Mouse (Mus musculus) midbrain, embryonic 14.5 days (tissue): ENCODE data around the gene S100b. TPM values are rescaled to one million over a fixed set of nuclear protein-coding genes. Genes with fewer than 3 reads are reported as not detected.

Experiments used
- ATAC-seq: fragments of 200-750 bp; cut with Nextera tagmentation; 2 replicates; pipeline ENCODE4 v1.8.0; 2017; ENCODE audit warnings: moderate number of reproducible peaks, moderate library complexity; ENCODE audit not compliant: low FRiP score, low TSS enrichment
- DNase-seq: peaks from one replicate; pipeline ENCODE4 v3.0.0-alpha.2; 2015
- H3K27ac ChIP-seq: fragments of 300-500 bp; sonication (generic); replicated peaks from 2 replicates; pipeline ENCODE4 v1.5.1; 2014; ENCODE audit warnings: mild to moderate bottlenecking, low read depth, low read length, moderate library complexity
- H3K27me3 ChIP-seq: fragments of 300-500 bp; sonication (generic); 2 replicates; pipeline ENCODE4 v1.6.1; 2014; ENCODE audit warnings: low read length, control low read depth, mixed read lengths; ENCODE audit not compliant: control insufficient read depth, insufficient read depth
- H3K36me3 ChIP-seq: fragments of 300-500 bp; sonication (generic); 2 replicates; pipeline ENCODE4 v1.6.1; 2014; ENCODE audit warnings: low read length, control low read depth; ENCODE audit not compliant: control insufficient read depth, insufficient read depth
- H3K4me1 ChIP-seq: fragments of 300-500 bp; sonication (generic); 2 replicates; pipeline ENCODE4 v1.6.1; 2014; ENCODE audit warnings: mild to moderate bottlenecking, antibody characterized with exemption, low read length, control low read depth; ENCODE audit not compliant: control insufficient read depth, insufficient read depth
- H3K4me2 ChIP-seq: fragments of 300-500 bp; sonication (generic); 2 replicates; pipeline ENCODE4 v1.6.1; 2014; ENCODE audit warnings: mild to moderate bottlenecking, low read length, moderate library complexity
- H3K4me3 ChIP-seq: fragments of 300-500 bp; sonication (generic); replicated peaks from 2 replicates; pipeline ENCODE4 v1.5.1; 2014; ENCODE audit warnings: low read depth, low read length
- H3K9ac ChIP-seq: fragments of 300-500 bp; sonication (generic); replicated peaks from 2 replicates; pipeline ENCODE4 v1.6.1; 2014; ENCODE audit warnings: mild to moderate bottlenecking, low read length, moderate library complexity
- H3K9me3 ChIP-seq: fragments of 300-500 bp; sonication (generic); 2 replicates; pipeline ENCODE4 v1.6.1; 2016; ENCODE audit warnings: low read length, control low read depth, mixed read lengths; ENCODE audit not compliant: control insufficient read depth
- WGBS: fragments of 180-500 bp; shearing (Covaris S2); extraction: QIAGEN DNeasy Blood & Tissue Kit; methylation state at CpG from one replicate; pipeline ENCODE4 v1.1.7; 2014; 5-methylcytosine and 5-hydroxymethylcytosine counted together
- polyA plus RNA-seq: library from polyadenylated mRNA; unstranded; fragments of >200 nt; fragmentation: Nextera tagmentation; extraction: Ambion mirVana; gene quantifications from 2 replicates; pipeline ENCODE4 v1.2.1, GENCODE M21; 2014

S100b gene
- polyA plus RNA-seq, 1 experiment from 2014 or later: 1.1 TPM

- H3K36me3 ChIP-seq: peaks cover 28% of the 10 kb centered on the region
- H3K27me3 ChIP-seq: no peaks in the 10 kb centered on the region
- no peak overlapping the region for H3K27ac ChIP-seq
- ATAC-seq (no peak), DNase-seq (no peak)
- no peak overlapping the region for H3K4me2 ChIP-seq
- no peak overlapping the region for H3K4me3 ChIP-seq
- H3K4me1 ChIP-seq: 0 out of 2 replicates have a peak, but pooled peaks cover 4% of the 10 kb centered on the region
- no peak overlapping the region for H3K9ac ChIP-seq
- WGBS: 82% methylated on average over 1 of the region's 1 CpGs
- H3K9me3 ChIP-seq: no peaks in the 10 kb centered on the region
Observed at GRCm38 (mm10) chr10:76229627-76230026, 24.0 kb upstream of the S100b start.

GRCm38 (mm10) chr10:76237341-76238225 lies 16.1 kb upstream of the S100b start, which contains the start of gene Prmt2:
Prmt2 (minus strand) TSS chr10:76237865.
- Histone ChIP-seq H3K4me2 (peak within 1 kb of the TSS; percentile 69), H3K36me3 (0 out of 2 replicates have a peak, but pooled peaks cover 9% of the 10 kb centered on the region), H3K27ac (peak within 1 kb of the TSS; percentile 95), H3K4me3 (peak within 1 kb of the TSS; percentile 76), H3K27me3 (no peaks in the 10 kb centered on the region), H3K4me1 (peaks cover 26% of the 10 kb centered on the region), H3K9me3 (no peaks in the 10 kb centered on the region), H3K9ac (peak within 1 kb of the TSS; percentile 83)
- DNase-seq: peak; percentile 98
- under 1% methylated on average over 47 of the region's 47 CpGs for WGBS
- ATAC-seq: peak; percentile 97

GRCm38 (mm10) chr10:76239401-76239800 lies 14.3 kb upstream of the S100b start:
- Histone ChIP-seq H3K27ac (no peak overlapping the region), H3K9ac (no peak overlapping the region), H3K36me3 (0 out of 2 replicates have a peak, but pooled peaks cover 9% of the 10 kb centered on the region), H3K27me3 (no peaks in the 10 kb centered on the region), H3K4me3 (no peak overlapping the region), H3K4me2 (no peak overlapping the region), H3K4me1 (peaks cover 22% of the 10 kb centered on the region), H3K9me3 (no peaks in the 10 kb centered on the region)
- 82% methylated on average over 4 of the region's 4 CpGs for WGBS
- ATAC-seq: no peak
- no peak for DNase-seq

- Histone ChIP-seq H3K9ac (no peak overlapping the region), H3K4me1 (no peaks in the 10 kb centered on the region), H3K27me3 (no peaks in the 10 kb centered on the region), H3K27ac (no peak overlapping the region), H3K9me3 (no peaks in the 10 kb centered on the region), H3K4me3 (no peak overlapping the region), H3K36me3 (no peaks in the 10 kb centered on the region), H3K4me2 (no peak overlapping the region)
- no peak for ATAC-seq
- WGBS: 76% methylated on average over 2 of the region's 2 CpGs
- no peak for DNase-seq
Observed at GRCm38 (mm10) chr10:76245106-76245505, 8.5 kb upstream of the S100b start.

GRCm38 (mm10) chr10:76246601-76247000 lies 7.1 kb upstream of the S100b start:
- Histone ChIP-seq H3K27ac (no peak overlapping the region), H3K4me1 (no peaks in the 10 kb centered on the region), H3K9ac (no peak overlapping the region), H3K4me2 (no peak overlapping the region), H3K4me3 (no peak overlapping the region), H3K27me3 (no peaks in the 10 kb centered on the region), H3K36me3 (no peaks in the 10 kb centered on the region), H3K9me3 (no peaks in the 10 kb centered on the region)
- ATAC-seq: no peak
- DNase-seq: no peak
- WGBS: 67% methylated on average over 4 of the region's 4 CpGs

GRCm38 (mm10) chr10:76247960-76248646 lies 5.5 kb upstream of the S100b start:
- ATAC-seq (no peak), DNase-seq (no peak)
- Histone ChIP-seq H3K4me2 (no peak overlapping the region), H3K9me3 (no peaks in the 10 kb centered on the region), H3K36me3 (no peaks in the 10 kb centered on the region), H3K27ac (no peak overlapping the region), H3K9ac (no peak overlapping the region), H3K4me1 (no peaks in the 10 kb centered on the region), H3K27me3 (no peaks in the 10 kb centered on the region), H3K4me3 (no peak overlapping the region)
- 36% methylated on average over 21 of the region's 21 CpGs for WGBS

GRCm38 (mm10) chr10:76248647-76248968 lies 5.0 kb upstream of the S100b start:
- H3K36me3 ChIP-seq: no peaks in the 10 kb centered on the region
- no peak overlapping the region for H3K27ac ChIP-seq
- WGBS: 68% methylated on average over 5 of the region's 5 CpGs
- H3K9ac ChIP-seq: no peak overlapping the region
- H3K9me3 ChIP-seq: no peaks in the 10 kb centered on the region
- H3K4me3 ChIP-seq: no peak overlapping the region
- no peaks in the 10 kb centered on the region for H3K4me1 ChIP-seq
- DNase-seq: no peak
- no peak overlapping the region for H3K4me2 ChIP-seq
- no peak for ATAC-seq
- no peaks in the 10 kb centered on the region for H3K27me3 ChIP-seq

- Histone ChIP-seq H3K4me1 (no peaks in the 10 kb centered on the region), H3K27me3 (no peaks in the 10 kb centered on the region), H3K4me3 (no peak overlapping the region), H3K9me3 (no peaks in the 10 kb centered on the region), H3K36me3 (no peaks in the 10 kb centered on the region), H3K27ac (no peak overlapping the region), H3K9ac (no peak overlapping the region), H3K4me2 (no peak overlapping the region)
- 68% methylated on average over 7 of the region's 7 CpGs for WGBS
- DNase-seq (no peak), ATAC-seq (no peak)
Observed at GRCm38 (mm10) chr10:76250870-76251269, 2.8 kb upstream of the S100b start.
